Mouse (Mus musculus): Measurements from ENCODE around the gene Opn1sw. TPM values are rescaled to one million over a fixed set of nuclear protein-coding genes. Genes with fewer than 3 reads are reported as not detected.
"Not testable (repeated sequence)": the region's sequence is repeated elsewhere in the genome, so short reads cannot be mapped to it uniquely, and the experiment has no call there.

Gene Opn1sw
- total RNA-seq, 4 experiments from 2014 or later, result 0.24 to 0.43 (median 0.31) TPM; not detected in 1

DNA sequence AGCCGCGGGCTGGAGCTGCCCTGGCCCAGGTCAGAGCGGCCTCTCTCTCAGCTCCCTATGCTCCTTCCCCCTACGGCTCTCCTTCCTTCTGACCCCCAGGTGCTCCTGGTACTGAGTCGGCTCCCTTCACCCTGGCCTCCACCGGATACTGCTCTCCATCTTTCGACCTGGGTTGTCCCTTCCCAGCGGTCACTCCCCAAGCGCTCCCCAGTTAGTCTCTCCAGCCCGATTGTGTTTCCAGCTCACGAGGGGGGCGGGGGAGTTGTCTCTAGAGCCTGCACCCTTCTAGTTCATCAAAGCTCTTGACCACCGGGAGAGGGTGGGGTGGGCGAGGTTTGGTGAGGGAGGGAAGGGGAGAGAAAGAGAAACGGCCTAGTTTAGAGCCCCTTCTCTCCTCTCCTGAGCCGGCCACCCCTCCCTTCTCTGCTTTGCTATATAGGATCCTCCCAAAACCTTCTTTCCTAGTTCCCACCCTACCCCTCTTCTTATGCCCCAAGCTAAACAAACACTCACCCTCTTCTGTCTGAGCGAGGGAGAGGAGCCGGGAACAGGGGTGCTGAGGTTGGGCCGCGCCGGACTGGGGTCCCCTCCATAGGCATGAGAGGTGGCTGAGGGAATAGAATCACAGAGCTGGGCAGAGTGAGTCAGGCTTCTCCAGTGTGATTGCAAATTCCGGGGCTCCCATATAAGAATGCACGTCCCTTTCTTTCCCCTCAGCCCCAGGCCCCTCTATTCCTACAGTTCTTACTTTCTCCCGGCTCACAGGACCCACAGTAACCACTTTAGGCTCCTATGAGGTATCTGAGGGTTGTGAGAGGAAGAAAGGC lies 8.7 kb upstream of the Opn1sw start:
- no peak for DNase-seq (ENCODE audit: low spot score in 2 of 2)

GRCm38 (mm10) chr6:29395910-29396713 lies 7.8 kb upstream of the Opn1sw start, which contains the start of gene Ccdc136:
Gene Ccdc136 (plus strand): TSS chr6:29396309.
- DNase-seq (ENCODE audit: low spot score in 2 of 2), result peak; percentile 48 to 59

GRCm38 (mm10) chr6:29394286-29394685 lies 6.0 kb upstream of the Opn1sw start:
- DNase-seq (ENCODE audit: low spot score in 2 of 2), result no peak

DNA sequence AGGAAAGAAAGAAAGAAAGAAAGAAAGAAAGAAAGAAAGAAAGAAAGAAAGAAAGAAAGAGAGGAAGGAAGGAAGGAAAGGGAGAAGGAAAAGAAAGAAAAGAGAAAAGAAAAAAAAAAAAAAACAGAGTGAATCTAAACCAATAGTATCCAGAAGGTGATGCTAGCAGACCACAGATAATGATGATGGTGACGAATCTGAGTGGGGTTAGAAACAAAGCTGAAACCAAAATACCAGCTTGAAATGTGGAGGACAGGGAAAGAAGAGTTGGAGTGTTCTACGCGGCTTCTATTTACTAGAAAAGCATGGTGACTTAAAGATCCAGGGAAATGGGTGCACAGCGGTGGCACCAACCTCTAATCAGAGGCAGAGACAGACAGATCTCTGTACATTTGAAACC lies 3.5 kb upstream of the Opn1sw start:
- DNase-seq (ENCODE audit: low spot score in 2 of 2), result no peak

DNA sequence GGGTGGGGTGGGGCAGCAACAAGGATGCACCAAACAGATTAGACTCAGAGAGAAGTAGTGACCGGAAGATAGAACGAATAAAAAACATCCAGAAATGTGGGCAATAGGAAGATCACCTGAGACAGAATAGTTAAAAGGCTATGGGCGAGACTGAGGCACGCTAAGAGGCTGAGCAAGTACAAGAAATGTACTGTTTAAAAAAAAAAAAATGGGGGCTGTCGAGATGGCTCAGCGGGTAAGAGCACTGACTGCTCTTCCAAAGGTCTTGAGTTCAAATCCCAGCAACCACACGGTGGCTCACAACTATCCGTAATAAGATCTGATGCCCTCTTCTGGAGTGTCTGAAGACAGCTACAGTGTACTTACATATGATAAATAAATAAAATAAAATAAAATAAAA lies 3.0 kb upstream of the Opn1sw start:
- DNase-seq (ENCODE audit: low spot score in 2 of 2), result not testable (repeated sequence)

DNA sequence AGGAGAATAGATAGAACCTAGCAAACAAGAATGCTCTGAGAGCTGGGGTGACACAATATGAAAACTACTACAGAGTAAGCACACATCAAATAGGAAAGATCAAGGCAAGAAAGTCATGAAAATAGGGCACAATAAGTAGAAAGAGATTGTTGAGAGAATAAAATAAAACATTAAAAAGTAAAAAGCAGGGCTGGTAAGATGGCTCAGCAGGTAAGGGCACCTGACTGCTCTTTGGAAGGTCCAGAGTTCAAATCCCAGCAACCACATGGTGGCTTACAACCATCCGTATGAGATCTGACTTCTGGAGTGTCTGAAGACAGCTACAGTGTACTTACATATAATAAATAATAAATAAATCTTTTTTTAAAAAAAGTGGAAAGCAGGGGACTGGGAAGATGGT lies 2.2 kb upstream of the Opn1sw start:
- DNase-seq (ENCODE audit: low spot score in 2 of 2), result not testable (repeated sequence)

GRCm38 (mm10) chr6:29389425-29389824 lies 1.2 kb upstream of the Opn1sw start:
- no peak for DNase-seq (ENCODE audit: low spot score in 2 of 2)

DNA sequence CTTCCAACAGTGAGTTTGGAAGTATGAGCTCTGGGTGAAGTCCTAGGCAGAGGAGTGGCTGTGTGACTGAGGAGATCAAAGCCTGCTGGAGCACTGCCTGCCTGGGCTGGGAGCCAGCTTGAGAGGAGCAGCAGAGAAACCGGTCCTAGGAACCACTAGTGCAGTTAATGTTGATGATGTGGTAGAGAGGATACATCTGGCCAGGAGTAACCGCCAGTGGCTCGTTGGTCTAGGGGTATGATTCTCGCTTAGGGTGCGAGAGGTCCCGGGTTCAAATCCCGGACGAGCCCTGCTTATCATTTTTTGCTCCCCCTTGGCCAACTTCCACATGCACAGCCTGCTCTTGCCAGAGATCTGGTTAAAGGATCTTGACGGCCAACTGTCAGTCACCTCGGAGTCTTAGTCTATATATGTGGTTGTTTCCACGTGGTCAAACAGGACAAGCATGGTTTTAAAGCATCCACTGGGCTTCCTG lies 375 bp upstream of the Opn1sw start:
- peak; percentile 95 to 96 for DNase-seq (ENCODE audit: low spot score in 2 of 2)

GRCm38 (mm10) chr6:29382442-29382841 lies 5.8 kb downstream of the Opn1sw start:
- no peak for DNase-seq (ENCODE audit: low spot score in 2 of 2)

DNA sequence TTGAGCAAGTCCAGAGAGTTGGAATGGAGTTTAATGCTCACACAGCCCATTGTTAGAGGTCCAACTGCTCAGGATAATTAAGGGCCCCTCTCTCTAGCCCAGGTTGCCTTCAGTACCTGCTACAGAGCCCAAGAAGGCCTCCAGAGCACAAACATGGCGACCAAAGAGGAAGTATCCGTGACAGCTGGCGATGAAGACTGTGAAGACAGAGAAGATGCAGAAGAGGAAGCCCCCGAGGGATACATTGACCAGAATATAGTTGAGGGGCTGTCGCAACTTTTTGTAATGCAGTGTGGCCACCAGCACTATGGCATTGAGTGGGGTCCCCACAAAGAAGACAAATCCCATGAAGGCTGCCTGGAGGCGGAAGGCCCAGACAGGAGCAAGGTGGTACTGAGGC lies 8.3 kb downstream of the Opn1sw start:
- no peak for DNase-seq (ENCODE audit: low spot score in 2 of 2)

GRCm38 (mm10) chr6:29378678-29379077 lies 9.6 kb downstream of the Opn1sw start:
- DNase-seq (ENCODE audit: low spot score in 2 of 2), result no peak

DNA sequence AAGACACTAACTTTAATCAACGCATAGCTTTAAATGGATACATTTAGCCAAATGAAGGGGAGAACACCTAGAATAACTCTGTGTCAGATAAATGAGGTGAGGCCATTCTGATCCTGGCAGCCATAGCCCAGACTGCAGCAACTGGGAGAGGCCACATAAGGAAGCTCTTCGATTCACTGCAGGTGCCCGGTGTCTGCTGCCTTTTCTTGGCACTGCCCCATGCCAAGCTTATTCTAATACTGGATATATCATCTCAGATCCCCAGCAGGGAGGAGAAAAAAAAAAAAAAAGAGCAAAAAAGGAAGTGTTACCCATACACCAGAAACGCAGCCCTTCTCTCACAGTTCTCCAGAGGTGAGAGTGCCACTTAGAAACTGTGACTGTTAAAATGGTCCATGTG lies 10.9 kb downstream of the Opn1sw start:
- DNase-seq (ENCODE audit: low spot score in 2 of 2), result no peak

- DNase-seq (ENCODE audit: low spot score in 2 of 2), result no peak
Measured at GRCm38 (mm10) chr6:29365277-29365676, 23.0 kb downstream of the Opn1sw start.

DNA sequence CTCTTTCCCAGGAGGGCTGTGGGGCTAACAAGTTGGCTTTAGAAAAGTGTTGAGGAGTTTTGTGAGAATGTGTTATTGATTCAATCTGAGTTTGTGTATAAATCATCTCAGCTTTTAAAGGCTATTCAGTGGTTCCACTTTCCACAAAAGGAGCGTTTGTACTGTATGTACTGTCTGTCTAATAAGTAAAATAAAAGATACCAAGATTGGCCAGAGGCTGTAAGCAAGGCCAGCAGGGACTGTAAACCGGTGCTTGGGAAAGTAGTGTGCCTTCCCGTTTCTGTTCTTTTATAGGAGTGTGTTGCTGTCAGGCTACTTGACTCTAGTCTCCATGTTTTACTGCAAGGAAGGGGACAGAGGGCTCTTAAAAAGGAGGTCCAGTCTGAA lies 25.1 kb downstream of the Opn1sw start:
- DNase-seq (ENCODE audit: low spot score in 2 of 2), result no peak

DNA sequence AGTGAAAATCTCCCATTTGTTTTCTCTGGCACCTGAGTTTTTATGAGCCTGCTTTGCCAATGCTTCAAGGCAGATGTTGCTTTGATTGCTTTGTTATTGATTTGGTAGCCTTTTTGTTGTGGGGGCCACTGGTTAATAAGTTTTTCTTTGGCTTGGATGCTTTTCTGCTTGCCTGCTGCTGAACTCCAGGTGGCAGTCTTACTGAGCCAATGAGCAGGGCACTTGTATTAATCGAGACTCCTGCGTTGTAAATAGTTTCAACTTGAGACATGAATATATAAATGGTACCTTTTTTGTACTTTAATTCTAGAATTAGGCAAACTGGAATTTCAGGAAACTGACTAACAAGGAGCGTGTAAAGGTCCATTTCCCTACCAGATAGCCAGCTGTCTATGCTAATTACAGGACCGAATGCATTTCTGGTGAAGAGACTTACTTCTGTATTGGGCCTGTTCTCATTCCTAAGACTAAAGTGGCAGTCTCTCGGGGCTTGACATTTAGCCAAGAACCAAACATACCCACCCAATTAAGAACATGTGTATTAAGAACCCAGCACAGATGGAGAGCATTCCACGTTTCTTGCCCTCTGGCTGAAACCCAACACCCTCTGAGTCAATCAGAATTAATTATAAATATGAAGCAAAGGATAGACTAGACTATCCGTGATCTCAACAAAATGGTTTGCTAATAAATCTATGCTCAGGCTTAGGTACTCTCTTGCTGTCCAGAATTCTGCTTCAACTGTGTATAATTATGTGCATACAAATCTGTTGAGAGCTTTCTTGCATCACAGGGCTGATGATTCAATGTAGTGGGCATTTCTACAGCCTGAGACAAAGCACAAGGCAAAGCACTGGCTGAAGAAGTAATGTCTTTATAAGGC lies 25.8 kb downstream of the Opn1sw start:
- no peak for DNase-seq (ENCODE audit: low spot score in 2 of 2)

GRCm38 (mm10) chr6:29360211-29360610 lies 28.1 kb downstream of the Opn1sw start:
- no peak for DNase-seq (ENCODE audit: low spot score in 2 of 2)

DNA sequence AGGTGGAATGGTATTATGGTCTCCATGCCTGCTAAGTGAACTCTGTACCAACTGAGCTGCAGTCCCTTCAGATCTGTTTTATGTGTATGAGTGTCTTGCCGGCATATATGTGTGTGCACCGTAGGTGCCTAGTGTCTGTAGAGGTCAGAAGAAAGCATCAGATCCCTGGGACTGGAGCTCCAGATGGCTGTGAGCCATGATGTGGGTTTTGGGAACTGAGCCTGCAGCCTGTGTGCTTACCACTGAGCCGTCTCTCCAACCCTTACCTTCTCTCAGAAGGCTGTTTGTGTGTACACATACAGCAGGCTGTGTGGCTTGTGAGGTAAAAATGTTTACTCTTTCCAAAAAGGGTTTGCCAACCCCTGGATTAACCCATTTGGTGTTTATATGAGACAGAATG lies 28.9 kb downstream of the Opn1sw start:
- peak; percentile 37 to 51 for DNase-seq (ENCODE audit: low spot score in 2 of 2)

GRCm38 (mm10) chr6:29352816-29353215 lies 35.5 kb downstream of the Opn1sw start:
- DNase-seq (ENCODE audit: low spot score in 2 of 2), result no peak

- DNase-seq (ENCODE audit: low spot score in 2 of 2), result no peak
Measured at GRCm38 (mm10) chr6:29351613-29352012, 36.7 kb downstream of the Opn1sw start.

GRCm38 (mm10) chr6:29348371-29348724 lies 39.9 kb downstream of the Opn1sw start:
- DNase-seq (ENCODE audit: low spot score in 2 of 2), result no peak

DNA sequence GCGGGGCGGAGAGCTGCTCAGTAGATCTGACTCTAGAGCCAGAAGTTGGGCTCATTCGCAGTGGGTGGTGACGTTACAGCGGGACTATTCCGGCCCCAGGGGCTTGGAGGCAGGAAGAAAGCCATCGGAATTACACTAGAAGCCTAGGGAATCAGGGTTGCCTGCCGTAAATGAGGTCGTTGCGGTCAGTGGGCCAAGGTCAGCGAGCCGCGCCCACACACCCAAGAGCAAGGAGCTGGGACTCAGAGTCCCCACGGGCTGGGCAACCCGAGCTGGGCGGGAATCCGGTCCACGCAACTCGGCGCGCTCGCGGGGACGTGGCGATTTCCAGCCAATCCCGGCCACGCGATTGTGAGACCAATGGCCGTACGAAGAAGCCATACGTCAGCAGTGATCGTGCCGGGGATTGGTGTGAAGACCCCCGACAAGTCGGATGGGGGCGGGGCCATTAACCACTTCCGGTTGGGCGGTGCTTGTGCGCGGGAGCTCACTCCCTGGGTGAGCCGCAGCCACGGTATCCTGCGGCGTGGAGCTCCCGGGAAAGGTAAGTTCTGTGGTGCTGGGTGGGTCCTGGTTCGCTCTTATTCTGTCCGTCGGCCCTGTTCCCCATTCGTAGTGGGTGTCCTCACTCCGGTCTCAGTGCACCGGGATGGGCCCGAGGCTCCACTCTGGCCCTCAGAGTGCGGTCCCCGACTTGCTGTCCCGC lies 40.5 kb downstream of the Opn1sw start, which contains the start of gene Calu:
TSS of gene Calu (plus strand) at position 405 of the 706 bp plus-strand sequence.
- peak; percentile 98 to 99 for DNase-seq (ENCODE audit: low spot score in 2 of 2)
